Mouse (Mus musculus): ENCODE data around the gene Atad2b.
"Not testable (repeated sequence)": the region's sequence is repeated elsewhere in the genome, so short reads cannot be mapped to it uniquely, and the experiment has no call there.

The Atad2b gene

DNA sequence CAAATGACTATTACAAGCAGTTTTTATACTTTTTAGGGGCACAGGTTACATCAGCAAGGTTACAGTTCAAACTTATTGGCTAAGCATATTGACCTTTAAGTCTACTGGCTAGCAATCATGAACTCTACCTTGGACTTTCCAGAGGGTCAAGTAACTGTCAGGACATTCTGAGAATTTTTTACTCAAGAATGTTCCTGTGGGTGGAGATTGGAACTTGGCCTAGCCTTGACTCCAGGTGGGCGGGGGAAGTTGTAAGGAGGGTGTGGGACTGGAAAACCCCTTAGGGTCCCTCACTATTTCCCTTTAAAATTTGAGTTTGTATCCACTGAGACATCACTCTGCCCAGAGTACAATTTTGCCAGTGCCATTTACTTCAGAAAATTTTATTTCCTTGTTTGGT is 6.7 kb upstream of the Atad2b start:
- not testable (repeated sequence) for DNase-seq (ENCODE audit: low spot score in 2 of 2)

DNA sequence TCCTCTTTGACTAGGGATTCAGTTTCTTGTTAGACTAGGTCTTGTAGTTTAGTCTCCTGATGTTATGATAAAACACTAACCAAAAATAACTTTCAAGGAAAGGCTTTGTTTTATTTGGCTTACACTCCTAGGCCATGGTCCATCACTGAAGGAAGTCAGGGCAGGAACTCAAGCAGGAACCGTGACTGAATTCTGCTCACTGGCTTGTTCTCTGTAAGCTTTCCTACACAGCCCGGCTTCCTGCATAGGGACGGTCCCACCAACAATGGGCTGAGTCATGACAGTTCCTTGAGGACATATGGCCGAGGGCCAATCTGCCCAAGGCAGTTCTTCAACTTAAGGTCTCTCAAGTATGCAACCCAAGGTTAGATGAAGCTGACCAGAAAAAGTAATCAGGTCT is 5.4 kb upstream of the Atad2b start:
- DNase-seq (ENCODE audit: low spot score in 2 of 2) = no peak

DNA sequence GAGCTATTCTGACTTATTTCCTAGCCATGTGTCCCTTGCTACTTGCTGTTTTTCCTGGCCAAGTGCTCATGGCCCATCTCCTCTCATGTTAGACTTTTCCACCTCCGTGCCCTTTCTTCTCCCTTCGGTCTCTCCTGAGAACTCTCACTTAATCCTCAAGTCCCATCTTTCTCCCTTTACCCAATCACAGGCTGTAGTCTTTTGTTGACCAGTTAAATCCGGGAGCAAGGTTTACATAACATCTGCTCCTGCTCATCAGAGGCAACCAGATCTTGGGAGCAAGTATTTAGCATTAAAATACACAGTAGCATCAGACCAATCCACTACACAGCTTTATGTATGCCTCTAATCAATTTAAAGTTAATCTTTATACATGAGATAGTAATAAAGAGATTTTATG is 2.7 kb upstream of the Atad2b start:
- DNase-seq (ENCODE audit: low spot score in 2 of 2) = no peak

DNA sequence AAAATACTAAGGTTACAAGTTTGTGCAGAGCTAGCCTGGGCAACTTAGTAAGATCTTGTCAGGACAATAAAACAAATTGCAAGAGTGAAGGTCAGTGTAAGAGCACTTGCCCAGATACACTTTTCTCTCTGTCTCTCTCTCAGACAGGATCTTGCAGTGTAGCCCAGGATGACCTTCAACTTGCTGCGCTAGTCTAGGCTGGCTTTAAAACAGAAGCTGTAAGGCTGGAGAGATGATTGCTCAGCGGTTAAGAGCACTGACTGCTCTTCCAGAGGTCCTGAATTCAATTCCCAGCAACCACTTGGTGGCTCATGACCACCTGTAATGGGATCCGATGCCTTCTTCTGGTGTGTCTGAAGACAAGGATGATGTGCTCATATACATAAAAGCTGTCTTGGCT is 2.2 kb upstream of the Atad2b start:
- no peak for DNase-seq (ENCODE audit: low spot score in 2 of 2)

DNA sequence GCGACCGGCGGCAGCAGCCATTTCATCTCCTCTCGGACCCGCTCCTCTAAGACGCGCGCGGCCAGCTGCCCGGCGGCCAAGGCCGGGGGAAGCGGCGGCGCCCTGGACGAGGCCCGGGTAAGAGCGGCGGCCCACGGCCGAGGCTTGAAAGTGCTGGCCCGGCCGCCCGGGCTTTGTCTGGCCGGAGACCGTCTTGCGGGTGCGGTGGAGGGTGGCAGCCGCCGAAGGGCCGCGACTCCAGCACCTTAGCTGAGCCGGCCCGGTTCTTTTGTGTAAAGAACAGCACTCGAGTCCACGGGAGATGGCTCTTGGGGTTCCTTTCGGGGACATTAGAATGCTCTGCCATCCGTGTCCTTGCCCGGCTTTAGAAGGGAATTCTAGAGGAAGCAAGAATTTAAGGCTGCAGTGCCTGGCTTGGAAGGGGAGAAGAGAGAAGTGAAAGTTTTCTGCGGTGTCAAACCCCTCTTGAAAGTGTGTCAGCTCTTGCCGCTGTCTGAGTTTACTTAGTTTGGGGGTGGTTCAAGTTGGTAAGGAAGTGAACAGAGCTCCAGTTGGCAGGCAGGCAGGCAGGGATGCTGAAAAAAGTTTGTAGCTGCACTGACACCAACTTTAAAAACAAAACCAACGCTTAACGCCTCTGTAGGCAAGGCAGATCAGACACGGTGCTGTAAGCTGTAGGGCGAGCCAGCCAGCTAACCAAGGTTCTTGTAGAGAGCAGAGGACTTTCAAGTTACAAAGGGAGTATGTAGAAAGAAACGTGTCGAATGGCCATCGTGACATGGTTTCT is 845 bp downstream of the Atad2b start:
- DNase-seq (ENCODE audit: low spot score in 2 of 2) = peak; percentile 45 to 56

DNA sequence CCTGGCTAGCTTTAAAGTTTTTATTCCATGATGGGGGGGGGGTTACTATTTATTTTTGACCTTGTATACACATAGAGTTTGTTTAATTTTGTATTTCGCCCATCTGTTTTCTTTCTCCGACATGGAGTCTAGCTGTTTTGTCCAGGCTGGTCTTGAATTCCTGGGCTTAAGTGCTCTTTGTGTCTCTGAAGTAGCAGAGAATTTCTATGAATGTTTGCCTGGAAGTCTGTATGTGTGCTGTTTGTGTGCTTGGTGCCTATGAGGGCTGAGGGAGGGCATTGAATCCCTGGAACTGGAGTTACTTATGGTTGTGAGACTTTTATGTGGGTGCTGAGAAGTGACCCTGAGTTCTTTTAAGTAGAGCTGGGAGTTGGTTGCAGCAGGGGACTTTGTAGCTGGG is 11.0 kb downstream of the Atad2b start:
- DNase-seq (ENCODE audit: low spot score in 2 of 2) = no peak

DNA sequence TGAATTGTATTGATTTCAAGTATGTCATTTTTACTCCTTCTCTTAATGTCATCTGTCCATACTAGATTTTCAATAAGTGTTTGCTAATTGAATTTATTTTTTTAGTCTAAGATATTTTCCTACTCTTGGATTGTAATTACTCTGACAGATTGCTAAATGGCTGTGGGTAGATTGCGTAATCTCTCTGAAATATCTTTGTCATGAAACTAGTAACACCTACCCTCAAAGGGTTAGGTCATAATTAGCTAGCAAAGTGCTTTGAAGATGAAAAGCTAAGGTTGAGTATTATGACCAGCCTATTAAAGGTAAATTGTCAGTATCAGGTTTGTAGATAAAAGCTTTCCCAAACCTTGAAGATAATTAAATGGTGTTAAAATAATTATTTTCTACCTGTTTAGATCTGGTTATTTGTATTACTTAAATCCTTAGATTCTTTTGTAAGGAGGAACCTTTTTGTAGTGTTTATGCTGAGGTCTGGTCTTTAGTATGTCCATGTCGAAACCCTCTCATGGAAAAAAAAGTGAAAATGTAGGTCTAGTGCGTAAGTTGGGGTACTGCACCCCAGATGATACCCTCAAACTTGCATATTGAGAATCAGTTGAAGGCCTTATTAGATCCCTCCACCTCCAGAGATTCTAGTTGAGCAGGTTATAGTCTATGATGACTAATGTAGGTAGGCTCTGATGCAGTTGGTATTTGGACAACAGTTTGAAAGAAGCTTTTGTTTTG is 13.8 kb downstream of the Atad2b start:
- DNase-seq (ENCODE audit: low spot score in 2 of 2) = no peak

DNA sequence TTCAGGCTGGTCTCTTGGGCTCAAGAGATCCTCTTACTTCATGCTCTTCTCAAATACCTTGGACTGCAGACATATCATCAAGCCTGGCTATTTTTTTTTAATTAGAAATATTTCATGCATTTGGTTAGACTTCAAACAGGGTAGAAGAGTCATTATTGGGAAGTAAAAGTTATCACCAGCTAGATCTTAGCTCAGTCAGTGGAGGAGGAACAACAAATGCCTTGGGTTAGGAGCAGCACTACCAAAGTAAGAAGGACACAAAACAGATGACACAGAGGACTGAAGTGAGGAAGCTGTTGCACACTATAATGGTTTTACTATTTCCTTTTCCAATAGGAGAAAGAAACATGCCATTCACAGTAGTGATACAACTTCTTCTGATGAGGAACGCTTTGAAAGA is 35.1 kb downstream of the Atad2b start:
- DNase-seq (ENCODE audit: low spot score in 2 of 2) = no peak

DNA sequence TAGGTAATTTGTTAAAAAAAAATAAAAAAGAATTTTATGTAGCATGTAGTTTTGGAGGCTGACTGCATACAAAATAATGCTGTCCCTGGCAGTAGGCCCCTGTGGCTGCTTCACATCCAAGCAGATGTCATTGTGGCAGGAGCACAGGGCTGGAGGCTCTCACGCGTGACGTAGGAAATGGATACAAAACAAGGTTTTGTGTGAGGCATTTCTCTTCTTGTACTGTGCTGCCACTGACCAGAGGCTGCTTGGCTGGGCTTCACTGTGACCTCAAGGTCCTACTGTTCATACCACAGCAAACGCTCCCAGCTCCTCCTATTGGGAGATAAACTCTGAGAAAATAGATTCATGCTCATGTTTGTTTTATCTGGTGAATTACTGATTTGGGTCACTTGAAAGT is 36.0 kb downstream of the Atad2b start:
- DNase-seq (ENCODE audit: low spot score in 2 of 2) = no peak

DNA sequence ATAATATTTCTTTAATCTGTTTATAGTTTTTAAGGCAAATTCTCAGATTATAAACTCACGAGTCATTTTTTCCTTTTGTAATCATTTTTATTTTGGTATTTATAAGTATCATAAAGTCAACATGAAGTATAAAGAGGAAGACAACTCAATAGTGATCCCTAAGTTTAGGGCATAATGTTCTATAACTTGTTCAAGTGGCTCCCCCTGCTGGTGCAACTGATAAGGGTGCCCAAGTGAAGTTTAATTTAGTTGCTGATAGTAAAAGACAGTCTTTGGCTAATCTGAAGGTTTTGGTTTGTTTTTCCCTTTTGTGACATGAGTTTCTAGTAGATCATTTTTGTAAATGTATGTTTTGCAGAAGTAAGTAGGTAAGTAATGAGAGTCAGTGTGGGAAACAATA is 55.8 kb downstream of the Atad2b start:
- peak; percentile 68 to 81 for DNase-seq (ENCODE audit: low spot score in 2 of 2)

DNA sequence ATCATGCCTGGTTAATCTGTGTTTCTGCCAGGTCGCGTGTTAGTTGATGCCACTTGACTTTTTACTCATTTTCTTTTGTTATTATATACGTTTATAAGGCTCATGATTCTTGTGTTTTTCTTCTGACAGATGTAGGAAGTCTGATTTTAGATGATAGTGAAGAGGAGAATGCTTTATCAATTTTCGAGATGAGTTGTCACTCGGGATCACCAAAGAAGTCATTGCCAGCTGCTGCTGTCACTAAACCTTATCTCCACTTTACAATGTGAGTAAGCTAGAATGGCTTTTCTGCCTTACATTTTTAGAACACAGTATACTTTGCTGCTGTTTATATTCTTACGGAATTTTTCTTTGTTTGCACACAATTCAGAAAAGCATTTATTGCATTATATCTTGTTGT is 61.2 kb downstream of the Atad2b start:
- DNase-seq (ENCODE audit: low spot score in 2 of 2) = no peak

DNA sequence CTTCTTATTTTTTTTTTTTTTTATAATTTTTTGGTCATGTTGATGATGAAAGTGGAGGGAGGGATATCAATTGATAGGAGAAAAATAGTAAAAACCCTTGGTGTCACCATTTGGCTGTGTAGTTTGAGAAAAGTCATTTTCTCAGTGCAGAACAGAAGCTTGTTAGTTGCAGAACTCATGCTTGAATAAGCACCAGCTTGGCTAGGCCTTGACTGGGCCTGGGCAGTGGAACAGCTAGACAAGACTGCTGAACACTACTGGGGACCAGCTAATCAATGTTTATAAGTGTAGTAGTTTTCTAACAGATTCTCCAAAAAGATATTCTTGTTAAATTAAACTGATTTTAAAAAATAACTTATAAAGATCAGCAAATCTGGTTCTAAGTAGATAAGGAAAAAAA is 79.8 kb downstream of the Atad2b start:
- DNase-seq (ENCODE audit: low spot score in 2 of 2) = no peak

DNA sequence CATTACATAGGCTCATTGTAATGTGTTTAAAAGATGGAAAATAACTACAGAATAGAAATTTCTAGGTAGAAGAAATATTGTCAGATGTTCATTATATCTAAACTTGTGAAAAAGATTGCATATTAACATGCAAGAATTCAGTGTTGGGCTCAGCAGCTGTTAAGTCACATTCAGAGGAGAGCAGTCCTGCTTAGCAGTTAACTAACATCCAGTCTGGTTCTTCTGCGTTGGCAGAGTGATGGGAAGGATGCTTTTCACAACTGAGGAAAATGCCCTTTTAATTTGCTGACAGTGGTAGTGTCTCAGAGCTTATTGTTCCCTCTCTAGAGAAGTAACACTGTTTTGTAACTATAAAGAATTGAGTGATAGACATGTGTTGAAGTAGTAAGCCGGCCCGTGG is 88.2 kb downstream of the Atad2b start:
- DNase-seq (ENCODE audit: low spot score in 2 of 2) = peak in 1 of 2 experiments; percentile 31

DNA sequence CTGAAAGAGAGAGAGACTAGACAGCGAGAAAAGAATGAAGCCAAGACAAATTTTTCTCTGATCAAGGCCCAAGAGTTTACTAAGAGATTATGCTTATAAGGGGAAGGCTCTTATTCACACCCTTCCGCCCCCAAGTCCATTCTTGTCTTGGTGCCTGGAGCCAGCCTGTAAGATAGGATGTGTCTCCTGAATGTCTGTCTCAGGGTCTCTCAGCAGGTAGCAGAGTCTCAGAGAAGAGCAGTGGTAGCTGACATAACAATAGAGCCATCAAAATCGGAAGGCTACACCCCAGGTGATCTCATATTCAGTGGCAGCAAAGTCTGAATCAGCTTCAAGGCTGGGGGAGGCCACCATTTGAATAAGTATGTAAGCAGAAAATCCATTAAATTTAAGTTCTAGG is 88.6 kb downstream of the Atad2b start:
- not testable (repeated sequence) for DNase-seq (ENCODE audit: low spot score in 2 of 2)

DNA sequence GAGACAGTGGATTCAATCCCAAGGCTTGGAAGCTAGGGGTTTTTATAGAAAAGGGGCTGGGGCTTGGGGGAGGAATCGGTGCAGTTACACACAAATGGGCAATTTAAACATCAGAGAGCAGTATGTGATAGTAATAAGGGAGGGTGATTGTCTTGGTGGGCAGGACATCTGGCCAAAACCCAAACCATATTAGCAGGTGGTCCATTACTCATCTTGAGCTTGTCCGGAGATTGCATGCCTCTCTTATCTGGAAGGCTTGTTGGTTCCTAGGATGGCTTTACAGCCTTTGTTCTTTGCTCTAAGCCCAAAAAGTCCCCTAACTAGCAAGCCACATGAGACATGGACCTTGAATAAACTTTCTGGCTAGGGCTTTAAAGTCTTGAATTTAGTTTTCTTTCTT is 91.5 kb downstream of the Atad2b start:
- DNase-seq (ENCODE audit: low spot score in 2 of 2) = not testable (repeated sequence)

DNA sequence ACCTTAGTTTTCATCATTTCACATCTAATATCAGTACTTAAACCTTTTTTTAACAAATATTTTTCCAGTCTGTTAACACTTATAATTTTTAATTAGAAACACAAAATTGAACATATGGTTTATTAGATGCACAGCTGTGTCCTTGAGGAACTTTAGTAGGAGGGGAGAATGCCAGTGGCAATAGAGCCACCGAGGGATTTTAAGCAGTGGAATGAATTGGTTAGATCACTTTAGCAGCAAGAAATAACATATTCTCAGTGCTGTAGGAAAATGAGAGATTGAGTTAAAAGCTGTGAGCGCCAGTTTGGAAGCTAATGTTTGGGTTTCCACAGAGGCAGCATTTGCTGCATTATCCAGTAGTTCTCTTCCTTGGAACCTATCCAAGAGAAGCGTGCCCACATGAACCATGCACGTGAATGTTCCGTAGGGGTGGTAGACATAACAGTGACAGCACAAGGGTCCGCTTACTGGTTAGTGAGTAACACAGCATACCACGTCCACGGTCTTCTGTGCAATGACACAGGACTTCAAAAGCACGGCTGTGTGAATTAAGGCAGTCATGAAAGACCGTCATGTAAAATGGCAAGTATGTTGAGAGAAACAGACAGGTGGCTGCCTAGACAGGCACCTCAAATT is 108.2 kb downstream of the Atad2b start:
- peak; percentile 14 to 55 for DNase-seq (ENCODE audit: low spot score in 2 of 2)

DNA sequence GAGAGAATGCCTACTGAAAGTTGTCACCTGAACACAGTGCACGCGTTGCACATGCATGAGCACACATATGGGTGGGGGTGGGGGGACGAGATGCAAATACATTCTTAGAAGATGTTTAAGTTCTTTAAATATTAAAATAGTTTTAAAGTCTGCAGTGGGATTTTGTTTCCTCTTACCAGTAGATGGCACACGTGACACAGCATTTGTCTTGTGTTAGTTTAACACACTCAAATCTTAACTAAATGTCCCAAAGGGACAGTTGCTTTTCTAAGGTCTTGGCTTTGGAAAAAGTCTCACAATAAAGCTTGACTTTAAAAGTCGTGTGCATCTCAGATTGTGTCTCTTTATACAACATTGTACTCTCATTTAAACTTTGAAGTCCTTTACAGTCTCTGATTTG is 111.9 kb downstream of the Atad2b start:
- DNase-seq (ENCODE audit: low spot score in 2 of 2) = peak in 1 of 2 experiments; percentile 23

DNA sequence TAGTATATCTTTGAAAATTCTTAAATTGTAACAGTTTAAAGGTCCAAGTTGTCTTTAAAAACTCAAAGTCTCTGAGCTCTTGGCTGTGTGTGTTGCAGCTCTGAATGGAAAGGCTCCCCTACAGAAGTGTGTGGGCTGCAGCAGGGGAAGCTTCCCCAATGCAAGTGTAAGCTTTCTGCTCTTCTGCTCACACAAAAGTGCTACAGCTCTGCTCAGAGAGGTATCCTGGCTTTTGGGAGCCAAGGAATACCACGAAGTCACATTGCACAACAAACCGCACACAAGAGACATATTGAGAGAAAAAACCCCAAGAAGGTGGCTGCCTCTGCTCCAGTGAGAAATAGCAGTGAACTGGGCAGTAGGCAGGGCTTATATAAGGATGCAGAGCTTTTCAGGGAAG is 120.9 kb downstream of the Atad2b start:
- DNase-seq (ENCODE audit: low spot score in 2 of 2) = peak; percentile 9 to 37

DNA sequence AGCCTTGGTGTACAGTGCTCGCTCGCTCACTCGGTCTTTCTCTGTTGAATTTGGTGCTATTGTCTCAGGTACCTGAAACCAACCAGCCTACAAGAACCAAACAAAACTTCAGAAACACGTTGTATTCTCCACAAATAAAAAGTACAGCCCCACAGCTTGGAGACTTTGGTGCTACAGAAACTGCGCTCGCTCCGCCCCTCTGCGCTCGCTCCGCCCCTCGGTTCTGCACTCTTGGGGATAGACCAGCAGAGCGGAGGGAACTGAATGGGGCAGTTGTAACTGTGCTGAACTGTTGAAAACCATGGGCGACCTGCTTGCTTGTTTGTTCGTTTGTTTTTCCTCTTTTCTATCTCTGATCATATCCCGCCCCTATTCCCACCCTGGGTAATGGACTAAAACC is 127.0 kb downstream of the Atad2b start:
- DNase-seq (ENCODE audit: low spot score in 2 of 2) = no peak

DNA sequence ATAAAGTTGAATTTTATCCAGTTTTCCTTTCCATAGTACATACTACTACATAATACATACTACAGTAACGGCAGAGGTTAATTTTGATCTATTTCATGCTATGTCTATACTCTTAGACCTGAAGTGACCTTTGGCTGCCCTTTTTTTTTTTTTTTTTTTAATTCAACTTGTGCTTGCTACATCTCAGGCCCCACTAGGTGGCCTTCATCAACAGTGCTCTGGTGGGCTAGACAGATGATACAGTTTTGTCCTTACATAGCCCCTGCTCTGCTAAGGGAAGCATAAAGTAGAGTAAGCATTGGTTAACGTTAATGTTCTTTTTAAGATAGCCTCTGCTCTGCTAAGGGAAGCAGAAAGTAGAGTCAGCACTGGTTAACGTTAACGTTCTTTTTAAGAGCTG is 131.0 kb downstream of the Atad2b start:
- DNase-seq (ENCODE audit: low spot score in 2 of 2) = no peak

DNA sequence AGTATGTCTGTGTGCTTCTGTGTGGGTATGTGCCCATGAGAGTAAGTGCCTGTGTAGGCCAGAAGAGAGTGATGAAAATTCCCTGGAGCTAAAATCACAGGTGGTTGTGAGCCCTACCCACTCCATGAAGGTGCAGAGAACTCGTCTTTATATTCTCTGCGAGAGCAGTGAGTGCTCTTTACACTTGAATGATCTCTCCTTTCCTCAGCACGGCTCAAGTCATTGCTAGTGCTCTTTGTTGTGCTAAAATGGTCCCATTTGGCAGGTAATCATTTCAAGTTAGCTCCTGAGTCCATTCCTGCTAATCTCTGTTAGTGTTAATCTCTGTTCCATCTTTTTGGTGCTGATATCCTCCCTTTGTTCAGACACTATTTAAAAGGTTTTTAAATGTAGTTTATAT is 150.4 kb downstream of the Atad2b start:
- no peak for DNase-seq (ENCODE audit: low spot score in 2 of 2)

DNA sequence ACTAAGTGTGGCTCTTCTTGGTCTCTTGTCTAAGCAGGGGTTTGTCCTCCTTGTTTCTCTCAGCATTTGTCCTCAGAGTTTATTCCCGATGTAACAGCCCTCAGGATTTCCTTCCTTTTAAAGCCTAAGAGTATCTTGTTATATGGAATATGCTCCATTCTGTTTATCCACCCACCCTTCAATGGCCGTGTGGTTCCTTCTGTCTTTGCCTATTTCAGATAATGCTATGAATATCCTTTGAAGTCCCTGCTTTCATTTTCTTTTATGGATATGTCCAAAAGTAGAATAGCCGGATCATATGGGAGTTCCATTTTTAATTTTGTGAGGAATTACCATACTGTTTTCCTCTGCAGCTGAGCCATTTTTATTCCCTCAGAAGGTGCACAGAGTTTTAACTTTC is 153.0 kb downstream of the Atad2b start:
- DNase-seq (ENCODE audit: low spot score in 2 of 2) = peak in 1 of 2 experiments; percentile 71

DNA sequence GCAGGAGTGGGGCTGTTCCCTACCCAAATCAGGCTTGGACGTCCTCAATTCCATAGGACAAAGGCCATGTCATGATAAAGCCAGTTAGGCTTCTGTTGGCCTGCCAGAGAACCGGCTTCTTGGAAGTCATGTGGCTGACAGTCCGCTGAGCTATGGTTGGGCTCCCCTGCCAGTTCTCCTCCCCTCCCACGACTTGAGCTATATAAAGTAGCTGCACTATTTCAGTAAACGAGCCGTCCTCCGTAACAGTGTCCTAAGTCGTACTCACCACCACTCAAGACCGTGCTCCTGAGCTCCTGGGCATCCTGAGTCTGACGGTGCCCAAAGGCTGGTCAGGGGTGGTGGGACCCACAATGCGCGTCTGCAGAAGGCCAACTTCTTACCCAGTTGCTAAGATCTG is 156.0 kb downstream of the Atad2b start:
- DNase-seq (ENCODE audit: low spot score in 2 of 2) = peak; percentile 42 to 69

Measured in frontal cortex, postnatal 36 days (tissue).